Mouse (Mus musculus) spleen, postnatal 10 days (tissue): ENCODE measurements around the gene Nfya.

Source experiments
- DNase-seq, 2 experiments: peaks; one replicate each; pipeline ENCODE4 v3.0.0; 2021 to 2022; ENCODE audit warnings: low spot score in 2 of 2

The Nfya gene

GRCm38 (mm10) chr17:48409380-48410298 is at the start of gene Nfya, which contains the start of gene Oard1:
Gene Nfya, minus strand, starts transcription at chr17:48409906.
Gene Oard1, plus strand, starts transcription at chr17:48410014.
- peak; percentile 100 for DNase-seq

GRCm38 (mm10) chr17:48457971-48458653 is 48.4 kb upstream of the Nfya start:
- DNase-seq = no peak

GRCm38 (mm10) chr17:48455955-48456354 is 46.2 kb upstream of the Nfya start:
- DNase-seq = no peak

- DNase-seq = peak in 1 of 2 experiments; percentile 51
Observed at GRCm38 (mm10) chr17:48454688-48455087, 45.0 kb upstream of the Nfya start, which contains the start of gene Unc5cl. Gene Unc5cl, plus strand, starts transcription at chr17:48454901.

GRCm38 (mm10) chr17:48454190-48454589 is 44.5 kb upstream of the Nfya start:
- DNase-seq = no peak

GRCm38 (mm10) chr17:48453489-48453888 is 43.8 kb upstream of the Nfya start:
- DNase-seq = peak in 1 of 2 experiments; percentile 52

GRCm38 (mm10) chr17:48451753-48452444 is 42.2 kb upstream of the Nfya start:
- DNase-seq = peak; percentile 57 to 63

- peak; percentile 76 to 81 for DNase-seq
Observed at GRCm38 (mm10) chr17:48451353-48451675, 41.6 kb upstream of the Nfya start, which contains the start of gene Tspo2. Gene Tspo2, minus strand, starts transcription at chr17:48451522.

GRCm38 (mm10) chr17:48450666-48451352 is 41.1 kb upstream of the Nfya start:
- peak; percentile 83 for DNase-seq

- DNase-seq = no peak
Observed at GRCm38 (mm10) chr17:48447675-48448074, 38.0 kb upstream of the Nfya start.

- no peak for DNase-seq
Observed at GRCm38 (mm10) chr17:48443542-48444145, 33.9 kb upstream of the Nfya start.

GRCm38 (mm10) chr17:48442745-48443457 is 33.2 kb upstream of the Nfya start:
- DNase-seq = no peak

GRCm38 (mm10) chr17:48437421-48437911 is 27.8 kb upstream of the Nfya start:
- DNase-seq = no peak

GRCm38 (mm10) chr17:48436487-48436886 is 26.8 kb upstream of the Nfya start:
- DNase-seq = no peak

GRCm38 (mm10) chr17:48434479-48434878 is 24.8 kb upstream of the Nfya start:
- DNase-seq = no peak

- no peak for DNase-seq
Observed at GRCm38 (mm10) chr17:48433689-48434330, 24.1 kb upstream of the Nfya start.

GRCm38 (mm10) chr17:48433006-48433655 is 23.4 kb upstream of the Nfya start:
- DNase-seq = no peak

GRCm38 (mm10) chr17:48432158-48432980 is 22.7 kb upstream of the Nfya start, which contains the start of gene Apobec2:
Gene Apobec2, minus strand, starts transcription at chr17:48432930.
- DNase-seq = no peak
